Mouse (Mus musculus): Measurements from ENCODE around the gene Tap2.

DNA sequence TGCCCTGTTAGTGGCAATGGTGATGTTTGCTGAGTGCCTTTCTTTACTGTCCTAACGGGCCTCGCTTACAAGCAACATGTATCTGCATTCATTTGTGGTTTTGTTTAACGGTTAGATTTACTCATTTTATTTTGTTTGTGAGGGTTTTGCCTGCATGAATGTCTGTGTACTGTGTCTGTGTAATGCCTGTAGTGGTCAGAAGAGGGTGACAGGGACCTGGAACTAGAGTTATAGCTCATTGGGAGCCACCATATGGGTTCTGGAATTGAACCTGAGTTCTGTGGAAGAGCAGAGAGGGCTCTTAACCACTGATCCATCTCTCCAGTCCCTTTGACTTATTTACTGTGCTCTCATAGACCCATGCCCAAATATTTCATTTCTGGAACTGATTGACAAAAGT lies 43.7 kb downstream of the Tap2 start:
- TF ChIP-seq CTCF (IDR thresholded peaks at IDR 0.05; ENCODE audit: low read depth, low read length): no peak
- no peak for TF ChIP-seq POLR2A (IDR thresholded peaks at IDR 0.05; ENCODE audit: extremely low read depth, insufficient read depth, low read length)

Data from liver, adult 2 months (tissue).